Mouse (Mus musculus) CH12.LX (cell line): ENCODE measurements around the gene Arl6ip4. TPM values are rescaled to one million over a fixed set of nuclear protein-coding genes. Genes with fewer than 3 reads are reported as not detected.

Source experiments
- DNase-seq: peaks from one replicate; pipeline ENCODE4 v3.0.0-alpha.2; 2013; ENCODE audit errors: extremely low read depth
- H3K27ac ChIP-seq: 2 replicates; pipeline ENCODE4 v1.5.1; 2012; ENCODE audit warnings: low read depth, mild to moderate bottlenecking, control low read depth, moderate library complexity; ENCODE audit not compliant: insufficient read depth
- H3K27me3 ChIP-seq: replicated peaks from 2 replicates; pipeline ENCODE3; 2012; ENCODE audit warnings: inconsistent platforms
- H3K36me3 ChIP-seq, 2 experiments: replicated peaks in 1 of 2; 2 replicates each; pipeline versions ENCODE3 to v1.6.1; 2012; ENCODE audit warnings: inconsistent platforms in 1 of 2, low read length in 1 of 2, mild to moderate bottlenecking in 1 of 2, mixed read lengths in 1 of 2, moderate library complexity in 1 of 2; ENCODE audit not compliant: control insufficient read depth in 1 of 2, insufficient read depth in 1 of 2
- H3K4me1 ChIP-seq, 2 experiments: 2 replicates each; pipeline ENCODE4 v1.6.1; 2012; ENCODE audit warnings: inconsistent platforms in 1 of 2, moderate library complexity in 1 of 2; ENCODE audit not compliant: insufficient read depth in 2 of 2, control insufficient read depth in 1 of 2
- H3K4me2 ChIP-seq: 2 replicates; pipeline ENCODE4 v1.6.1; 2012; ENCODE audit warnings: low read depth, mild to moderate bottlenecking, control low read depth; ENCODE audit not compliant: poor library complexity, insufficient read depth, severe bottlenecking
- H3K4me3 ChIP-seq, 3 experiments: fragments of 150-350 bp in 1 of 3; sonication (generic) in 1 of 3; replicated peaks in 1 of 3; 2 replicates each; pipeline versions ENCODE3 to v1.5.1; 2011 to 2012; ENCODE audit warnings: low read depth in 2 of 3, low read length in 2 of 3, mild to moderate bottlenecking in 2 of 3, moderate library complexity in 2 of 3, control low read depth in 1 of 3, improper control_type of control experiment in 1 of 3, inconsistent platforms in 1 of 3, mixed read lengths in 1 of 3; ENCODE audit not compliant: poor library complexity in 1 of 3
- H3K79me2 ChIP-seq: replicated peaks from 2 replicates; pipeline ENCODE4 v1.6.1; 2012; ENCODE audit warnings: mild to moderate bottlenecking, moderate library complexity; ENCODE audit not compliant: control insufficient read depth, poor library complexity, insufficient read depth, severe bottlenecking; ENCODE audit errors: extremely low read depth
- H3K9ac ChIP-seq: 2 replicates; pipeline ENCODE4 v1.6.1; 2012; ENCODE audit warnings: low read depth, mild to moderate bottlenecking, control low read depth, moderate library complexity; ENCODE audit not compliant: insufficient read depth
- H3K9me3 ChIP-seq: replicated peaks from 2 replicates; pipeline ENCODE3; 2012; ENCODE audit warnings: low read length, inconsistent platforms, mixed read lengths
- CHD1 ChIP-seq: IDR thresholded peaks from 2 replicates; pipeline ENCODE4 v1.6.1; 2012; ENCODE audit warnings: low read depth, low read length, improper control_type of control experiment, inconsistent platforms
- ELF1 ChIP-seq: IDR thresholded peaks from 2 replicates; pipeline ENCODE4 v1.6.1; 2014; ENCODE audit warnings: low read depth, mild to moderate bottlenecking, inconsistent platforms, low read length, improper control_type of control experiment
- GABPA ChIP-seq: IDR thresholded peaks from 2 replicates; pipeline ENCODE4 v1.6.1; 2012; ENCODE audit warnings: low read depth, low read length, improper control_type of control experiment, inconsistent platforms; ENCODE audit not compliant: insufficient replicate concordance
- JUND ChIP-seq: conservative IDR thresholded peaks from 2 replicates; pipeline ENCODE4 v1.6.1; 2011; ENCODE audit warnings: low read depth, low read length, improper control_type of control experiment
- MAFK ChIP-seq: IDR thresholded peaks from 2 replicates; pipeline ENCODE4 v1.6.1; 2011; ENCODE audit warnings: low read length, improper control_type of control experiment; ENCODE audit not compliant: insufficient replicate concordance
- MXI1 ChIP-seq: IDR thresholded peaks from 2 replicates; pipeline ENCODE4 v1.6.1; 2011; ENCODE audit warnings: mild to moderate bottlenecking, low read depth, low read length, improper control_type of control experiment
- MYC ChIP-seq: IDR thresholded peaks from 2 replicates; pipeline ENCODE4 v1.6.1; 2011; ENCODE audit warnings: low read depth, mild to moderate bottlenecking, improper control_type of control experiment, low read length
- NELFE ChIP-seq: IDR thresholded peaks from 2 replicates; pipeline ENCODE4 v1.6.1; 2011; ENCODE audit warnings: low read depth, low read length, improper control_type of control experiment
- PAX5 ChIP-seq: IDR thresholded peaks from 2 replicates; pipeline ENCODE4 v1.6.1; 2012; ENCODE audit warnings: low read length, inconsistent platforms, mixed read lengths
- TBP ChIP-seq: conservative IDR thresholded peaks from 2 replicates; pipeline ENCODE4 v1.6.1; 2011; ENCODE audit warnings: low read depth, low read length, improper control_type of control experiment
- UBTF ChIP-seq: IDR thresholded peaks from 2 replicates; pipeline ENCODE4 v1.6.1; 2012; ENCODE audit warnings: low read depth, mild to moderate bottlenecking, inconsistent platforms, low read length, improper control_type of control experiment, moderate library complexity
- USF2 ChIP-seq: conservative IDR thresholded peaks from 2 replicates; pipeline ENCODE4 v1.6.1; 2011; ENCODE audit warnings: low read depth, low read length, improper control_type of control experiment
- ZC3H11A ChIP-seq: IDR thresholded peaks from 2 replicates; pipeline ENCODE4 v1.6.1; 2012; ENCODE audit warnings: low read depth, mild to moderate bottlenecking, inconsistent platforms, low read length, improper control_type of control experiment
- ZMIZ1 ChIP-seq: IDR thresholded peaks from 2 replicates; pipeline ENCODE4 v1.6.1; 2012; ENCODE audit warnings: low read depth, mild to moderate bottlenecking, inconsistent platforms, low read length, improper control_type of control experiment
- ZNF384 ChIP-seq: IDR thresholded peaks from 2 replicates; pipeline ENCODE4 v1.6.1; 2012; ENCODE audit warnings: low read depth, low read length, improper control_type of control experiment, inconsistent platforms
- dilution Hi-C: fragments of 300-500 bp; cut with MboI; formaldehyde crosslinking; loops from 2 replicates; pipeline ENCODE4 v1.14.3; 2020; ENCODE audit warnings: low sequenced_read_pairs; ENCODE audit not compliant: extremely low pct_unique_long_range_greater_than_20kb, extremely low pct_ligation_motif_present
- in situ Hi-C: fragments of 300-500 bp; cut with MboI; formaldehyde crosslinking; loops from 3 replicates; pipeline ENCODE4 v1.14.3; 2019; ENCODE audit warnings: low sequenced_read_pairs, low pct_ligation_motif_present, low pct_unique_long_range_greater_than_20kb, mixed read lengths
- polyA plus RNA-seq: library from polyadenylated mRNA; unstranded; fragments of >175 nt; gene quantifications from 2 replicates; pipeline ENCODE4 v1.2.1, GENCODE M21; 2012; ENCODE audit warnings: low read depth; ENCODE audit not compliant: insufficient read length
- total RNA-seq, 2 experiments: library from RNA; depleted of rRNA; stranded (reverse); fragments of 300-350 nt in 1 of 2; fragments of >200 nt in 1 of 2; gene quantifications; 2 replicates each; pipeline ENCODE4 v1.2.3; 2012 to 2014

Arl6ip4 gene
- total and polyA plus RNA-seq, 3 experiments: 37.2 to 130 (median 63.2) TPM

- no peak for DNase-seq
- TF ChIP-seq MYC: no peak
- TF ChIP-seq JUND: no peak
- no peak for TF ChIP-seq USF2
- no peak for TF ChIP-seq ZC3H11A
- no peak for TF ChIP-seq TBP
- no peak for TF ChIP-seq GABPA
- no peak for TF ChIP-seq MXI1
- TF ChIP-seq ZMIZ1: no peak
- no peak for TF ChIP-seq ZNF384
- TF ChIP-seq CHD1: no peak
- no peak for TF ChIP-seq UBTF
- no peak overlapping the region for H3K4me3 ChIP-seq
- in situ Hi-C loops: loop anchor here (10.0 kb wide), 1 partner anchor 135 kb away; no protein-coding TSS in a partner anchor
- H3K4me1 ChIP-seq: peaks cover 0 to under 1% of the 10 kb centered on the region in 2 experiments; a peak in 2 of 4 replicates
- H3K9ac ChIP-seq: no peak overlapping the region
- no peak overlapping the region for H3K27ac ChIP-seq
- no peak overlapping the region for H3K4me2 ChIP-seq
- peaks cover 8 to 22% of the 10 kb centered on the region in 2 experiments for H3K36me3 ChIP-seq
- peaks cover under 1% of the 10 kb centered on the region for H3K27me3 ChIP-seq
- H3K79me2 ChIP-seq: no peaks in the 10 kb centered on the region
- dilution Hi-C loops: no loop called here
- no peaks in the 10 kb centered on the region for H3K9me3 ChIP-seq
These were observed 26.0 kb upstream of the Arl6ip4 start for GRCm38 (mm10) chr5:124089868-124090267.

DNA sequence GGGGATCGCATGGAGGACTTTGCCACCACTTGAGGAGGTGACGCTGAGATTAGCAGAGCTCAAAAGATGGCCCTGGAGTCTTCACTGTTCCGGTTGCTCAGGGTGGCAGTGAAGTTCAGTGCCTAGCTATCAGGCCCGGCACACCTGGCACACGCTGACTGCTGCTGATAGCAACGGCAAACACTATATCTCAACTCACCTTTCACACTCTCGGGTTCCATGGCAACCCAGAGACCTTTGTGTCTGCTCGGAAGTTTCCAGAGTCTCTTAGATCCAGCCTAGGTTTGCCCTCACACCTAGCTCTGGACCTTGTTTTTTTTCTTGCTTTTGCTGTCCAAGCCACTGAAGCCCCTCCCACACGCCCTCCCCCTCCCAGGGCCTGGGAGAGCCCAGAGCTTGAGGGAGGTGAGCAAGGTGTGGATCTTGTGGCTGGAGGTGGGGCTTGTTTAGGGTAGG lies 23.9 kb upstream of the Arl6ip4 start:
- no peak overlapping the region for H3K9ac ChIP-seq
- no peak overlapping the region for H3K27ac ChIP-seq
- no peak overlapping the region for H3K4me3 ChIP-seq
- H3K36me3 ChIP-seq: peaks cover 8 to 34% of the 10 kb centered on the region in 2 experiments
- in situ Hi-C loops (no loop called here), dilution Hi-C loops (no loop called here)
- H3K9me3 ChIP-seq: no peaks in the 10 kb centered on the region
- DNase-seq: no peak
- peaks cover 2% of the 10 kb centered on the region for H3K27me3 ChIP-seq
- H3K4me1 ChIP-seq: peaks cover 0 to 8% of the 10 kb centered on the region in 2 experiments; a peak in 2 of 4 replicates
- TF ChIP-seq MXI1: no peak
- TF ChIP-seq NELFE: no peak
- no peak for TF ChIP-seq ELF1
- no peak for TF ChIP-seq MAFK
- no peak for TF ChIP-seq UBTF
- TF ChIP-seq PAX5: no peak
- TF ChIP-seq ZC3H11A: no peak
- H3K79me2 ChIP-seq: no peaks in the 10 kb centered on the region
- no peak overlapping the region for H3K4me2 ChIP-seq
